ENCODE assay signal across 23 mouse cellular contexts in genomic region chr6:16898251-16898862, GRCm38 (mm10). TPM values are rescaled to one million over a fixed set of nuclear protein-coding genes. Genes with fewer than 3 reads are reported as not detected.
A peak's percentile ranks its signal among the peaks of the same experiment; 100 is the strongest.
DNase-seq lines count a peak whose midpoint lies in the region; ATAC-seq and TF ChIP-seq lines count a peak whose summit lies in the region.
"Had no signal": no experiment of that assay in that cellular context is flagged by ENCODE, and none has a peak within 500 bp of the region (broad histone marks: within the 10 kb centered on the region; RNA-seq: fewer than 3 reads in every experiment).

Gene Tfec (minus strand): TSS chr6:16898441.

- no peak within 1 kb of the TSS for H3K4me2 ChIP-seq in liver, embryonic 13.5 days
- H3K4me2 ChIP-seq in intestine, embryonic 14.5 days (ENCODE audit: low read length) = no peak within 1 kb of the TSS
- no peak within 1 kb of the TSS for H3K4me2 ChIP-seq in kidney, embryonic 15.5 days
- H3K4me2 ChIP-seq: heart, embryonic 15.5 days; lung, embryonic 14.5 days; midbrain, embryonic 11.5 days; neural tube, embryonic 13.5 days had no signal

- H3K27me3 ChIP-seq in liver, embryonic 13.5 days = no peaks in the 10 kb centered on the region
- no peaks in the 10 kb centered on the region for H3K27me3 ChIP-seq in intestine, embryonic 14.5 days (replicated peaks; ENCODE audit: control insufficient read depth, insufficient read depth, low read length)
- no peaks in the 10 kb centered on the region for H3K27me3 ChIP-seq in limb, embryonic 10.5 days (ENCODE audit: low read depth, poor library complexity, severe bottlenecking)
- no peaks in the 10 kb centered on the region for H3K27me3 ChIP-seq in kidney, embryonic 15.5 days
- H3K27me3 ChIP-seq: heart, embryonic 15.5 days; neural tube, embryonic 13.5 days had no signal

- TF ChIP-seq CTCF in bone marrow macrophage, adult 2 months (IDR thresholded peaks at IDR 0.05; ENCODE audit: low read depth, low read length) = no peak

- H3K9ac ChIP-seq in liver, embryonic 13.5 days = no peak within 1 kb of the TSS
- H3K9ac ChIP-seq in intestine, embryonic 14.5 days (ENCODE audit: low read length) = no peak within 1 kb of the TSS
- no peak within 1 kb of the TSS for H3K9ac ChIP-seq in kidney, embryonic 15.5 days
- H3K9ac ChIP-seq: heart, embryonic 15.5 days; lung, embryonic 14.5 days; neural tube, embryonic 13.5 days had no signal

- DNase-seq in liver, embryonic 13.5 days = no peak
- DNase-seq in liver = no peak
- no peak for DNase-seq in intestine, embryonic 14.5 days (ENCODE audit: low spot score)
- no peak for DNase-seq in limb, embryonic 10.5 days (ENCODE audit: low spot score)
- DNase-seq: adrenal gland, postnatal 14 days; cerebellum, postnatal 14 days; heart, adult 11 months; lung, embryonic 14.5 days had no signal

- H3K4me1 ChIP-seq in liver, embryonic 13.5 days (replicated peaks) = no peaks in the 10 kb centered on the region
- H3K4me1 ChIP-seq in bone marrow macrophage, adult 2 months (ENCODE audit: control insufficient read depth, insufficient read depth, low read length) = peaks cover 24% of the 10 kb centered on the region
- H3K4me1 ChIP-seq in intestine, embryonic 14.5 days (replicated peaks; ENCODE audit: control insufficient read depth, insufficient read depth, low read length) = no peaks in the 10 kb centered on the region
- no peaks in the 10 kb centered on the region for H3K4me1 ChIP-seq in limb, embryonic 10.5 days
- H3K4me1 ChIP-seq in kidney, embryonic 15.5 days = no peaks in the 10 kb centered on the region
- H3K4me1 ChIP-seq: heart, embryonic 15.5 days; hindbrain, embryonic 10.5 days; neural tube, embryonic 13.5 days had no signal

- no peaks in the 10 kb centered on the region for H3K9me3 ChIP-seq in liver, embryonic 13.5 days (replicated peaks)
- H3K9me3 ChIP-seq in intestine, embryonic 14.5 days (ENCODE audit: control insufficient read depth, low read length) = no peaks in the 10 kb centered on the region
- no peaks in the 10 kb centered on the region for H3K9me3 ChIP-seq in limb, embryonic 10.5 days (replicated peaks)
- H3K9me3 ChIP-seq in kidney, embryonic 15.5 days (replicated peaks) = no peaks in the 10 kb centered on the region
- H3K9me3 ChIP-seq: heart, embryonic 15.5 days; hindbrain, embryonic 10.5 days; neural tube, embryonic 13.5 days had no signal

- TF ChIP-seq POLR2A in bone marrow macrophage, adult 2 months (IDR thresholded peaks at IDR 0.05; ENCODE audit: borderline replicate concordance, low read depth, low read length) = no peak

- H3K27ac ChIP-seq in liver, embryonic 13.5 days = no peak within 1 kb of the TSS
- peak within 1 kb of the TSS; percentile 88 for H3K27ac ChIP-seq in bone marrow macrophage, adult 2 months (ENCODE audit: insufficient read depth, low read depth, low read length)
- no peak within 1 kb of the TSS for H3K27ac ChIP-seq in intestine, embryonic 14.5 days (ENCODE audit: low read depth)
- H3K27ac ChIP-seq in limb, embryonic 10.5 days = no peak within 1 kb of the TSS
- no peak within 1 kb of the TSS for H3K27ac ChIP-seq in kidney, embryonic 15.5 days
- H3K27ac ChIP-seq: heart, embryonic 15.5 days; hindbrain, embryonic 10.5 days; kidney, postnatal 0 days; neural tube, embryonic 13.5 days had no signal

- ATAC-seq in liver, embryonic 13.5 days (ENCODE audit: low read depth) = no peak
- ATAC-seq in intestine, embryonic 14.5 days (replicated peaks; ENCODE audit: low FRiP score, low TSS enrichment, low read depth) = no peak
- ATAC-seq in megakaryocyte, adult 5-6 weeks (ENCODE audit: poor library complexity, severe bottlenecking) = peak; percentile 79
- no peak for ATAC-seq in kidney, embryonic 15.5 days (replicated peaks; ENCODE audit: low FRiP score)
- ATAC-seq: activated CD4-positive, CD25-positive, alpha-beta regulatory T cell, adult 4 months; forebrain, embryonic 14.5 days; Patski had no signal

- H3K36me3 ChIP-seq in liver, embryonic 13.5 days = no peaks in the 10 kb centered on the region
- H3K36me3 ChIP-seq in intestine, embryonic 14.5 days (ENCODE audit: control insufficient read depth, insufficient read depth, low read length) = no peaks in the 10 kb centered on the region
- no peaks in the 10 kb centered on the region for H3K36me3 ChIP-seq in limb, embryonic 10.5 days
- H3K36me3 ChIP-seq in kidney, embryonic 15.5 days = no peaks in the 10 kb centered on the region
- H3K36me3 ChIP-seq: heart, embryonic 15.5 days; hindbrain, embryonic 10.5 days; neural tube, embryonic 13.5 days had no signal

- peak within 1 kb of the TSS; percentile 18; the same call in 1 of the 2 replicates for H3K4me3 ChIP-seq in liver, embryonic 13.5 days (replicated peaks)
- peak within 1 kb of the TSS; percentile 64 for H3K4me3 ChIP-seq in bone marrow macrophage, adult 2 months (ENCODE audit: insufficient read depth, low read length)
- no peak within 1 kb of the TSS for H3K4me3 ChIP-seq in intestine, embryonic 14.5 days (ENCODE audit: low read depth, low read length)
- no peak within 1 kb of the TSS for H3K4me3 ChIP-seq in limb, embryonic 10.5 days
- H3K4me3 ChIP-seq in kidney, embryonic 15.5 days (replicated peaks) = no peak within 1 kb of the TSS
- H3K4me3 ChIP-seq: erythroblast, embryonic 14.5 days; heart, embryonic 15.5 days; hindbrain, embryonic 10.5 days; neural tube, embryonic 13.5 days had no signal

- 25% methylated on average over 7 of the region's 7 CpGs for WGBS in liver, embryonic 13.5 days (ENCODE audit: insufficient replicate concordance)
- WGBS in intestine, embryonic 14.5 days = 81% methylated on average over 7 of the region's 7 CpGs
- WGBS in limb, embryonic 10.5 days = 78% methylated on average over 7 of the region's 7 CpGs
- WGBS in kidney, embryonic 15.5 days = 80% methylated on average over 7 of the region's 7 CpGs

RNA-seq across cellular contexts. Expression of gene Tfec, which starts in this region (rescaled TPM):
- polyA plus RNA-seq in liver, embryonic 13.5 days (2015; fragmentation: Nextera tagmentation; extraction: Ambion mirVana) = 3.0 and 3.6 TPM in 2 replicates
- 39.6 and 45.9 TPM in 2 replicates for polyA plus RNA-seq in bone marrow macrophage, adult 2 months (2012; ENCODE audit: insufficient read depth, insufficient read length, missing spikeins)
- polyA plus RNA-seq in intestine, embryonic 14.5 days (2014; fragmentation: Nextera tagmentation; extraction: Ambion mirVana) = 13.7 and 15.8 TPM in 2 replicates
- total RNA-seq in megakaryocyte, adult 5-6 weeks (2015) = 66.1 and 70.5 TPM in 2 replicates
- total RNA-seq in megakaryocyte, adult 5-6 weeks (2017) = 53.9 and 68.7 TPM in 2 replicates
- polyA plus RNA-seq in limb, embryonic 10.5 days (2016; fragmentation: Nextera tagmentation; extraction: Ambion mirVana) = 0.74 and 0.84 TPM in 2 replicates
- polyA plus RNA-seq in kidney, embryonic 15.5 days (2015; fragmentation: Nextera tagmentation; extraction: Ambion mirVana) = 5.8 and 5.9 TPM in 2 replicates
- total RNA-seq: layer of hippocampus, adult 18-20 months; left cerebral cortex, postnatal 36 days had no signal
- polyA plus RNA-seq: activated CD4-positive, CD25-positive, alpha-beta regulatory T cell, adult 4 months; C2C12; erythroblast, embryonic 14.5 days; Patski had no signal

Comparison
In these comparisons a context has a peak if more than half of its experiments do, and no peak if none do; other contexts are left out.
1. H3K4me3 ChIP-seq: peak in liver, embryonic 13.5 days (single experiment) and bone marrow macrophage, adult 2 months (single experiment); none in intestine, embryonic 14.5 days (single experiment), limb, embryonic 10.5 days (single experiment) and kidney, embryonic 15.5 days (single experiment).